Mouse (Mus musculus): ENCODE results near the gene Card11.

Card11 gene

GRCm38 (mm10) chr5:141000349-141000748 lies at the start of gene Card11:
Gene Card11 (minus strand): TSS chr5:141000582.
- DNase-seq: no peak

GRCm38 (mm10) chr5:141047651-141048218 lies 47.4 kb upstream of the Card11 start:
- DNase-seq: no peak

- no peak for DNase-seq
Observed at GRCm38 (mm10) chr5:141044976-141045375, 44.6 kb upstream of the Card11 start.

GRCm38 (mm10) chr5:141043654-141044447 lies 43.5 kb upstream of the Card11 start:
- DNase-seq: peak; percentile 11

- no peak for DNase-seq
Observed at GRCm38 (mm10) chr5:141042406-141042805, 42.0 kb upstream of the Card11 start.

GRCm38 (mm10) chr5:141040846-141041245 lies 40.5 kb upstream of the Card11 start:
- no peak for DNase-seq

- no peak for DNase-seq
Observed at GRCm38 (mm10) chr5:141038342-141038741, 38.0 kb upstream of the Card11 start.

GRCm38 (mm10) chr5:141035346-141035745 lies 35.0 kb upstream of the Card11 start:
- DNase-seq: no peak

GRCm38 (mm10) chr5:141034301-141034700 lies 33.9 kb upstream of the Card11 start:
- no peak for DNase-seq

- no peak for DNase-seq
Observed at GRCm38 (mm10) chr5:141033001-141033400, 32.6 kb upstream of the Card11 start.

GRCm38 (mm10) chr5:141029364-141029763 lies 29.0 kb upstream of the Card11 start:
- DNase-seq: peak; percentile 28

- DNase-seq: no peak
Observed at GRCm38 (mm10) chr5:141025635-141026034, 25.3 kb upstream of the Card11 start.

- DNase-seq: peak; percentile 19
Observed at GRCm38 (mm10) chr5:141024435-141024834, 24.1 kb upstream of the Card11 start.

GRCm38 (mm10) chr5:141017927-141018700 lies 17.7 kb upstream of the Card11 start:
- no peak for DNase-seq

- no peak for DNase-seq
Observed at GRCm38 (mm10) chr5:141016082-141016481, 15.7 kb upstream of the Card11 start.

GRCm38 (mm10) chr5:141014216-141014615 lies 13.8 kb upstream of the Card11 start:
- no peak for DNase-seq

GRCm38 (mm10) chr5:141013465-141013864 lies 13.1 kb upstream of the Card11 start:
- DNase-seq: no peak

GRCm38 (mm10) chr5:141005491-141005890 lies 5.1 kb upstream of the Card11 start:
- DNase-seq: peak; percentile 8

GRCm38 (mm10) chr5:141004078-141004763 lies 3.8 kb upstream of the Card11 start:
- no peak for DNase-seq

- no peak for DNase-seq
Observed at GRCm38 (mm10) chr5:140999178-140999672, 1.2 kb downstream of the Card11 start.

- DNase-seq: no peak
Observed at GRCm38 (mm10) chr5:140997767-140998166, 2.6 kb downstream of the Card11 start.

- no peak for DNase-seq
Observed at GRCm38 (mm10) chr5:140992093-140993070, 8.0 kb downstream of the Card11 start.
